Mouse (Mus musculus) kidney, adult 10 weeks (tissue): ENCODE measurements around the gene Six4. TPM values are rescaled to one million over a fixed set of nuclear protein-coding genes. Genes with fewer than 3 reads are reported as not detected.

Experiments
- polyA plus RNA-seq: library from polyadenylated mRNA; stranded (reverse); fragments of 350-450 nt; fragmentation: Illumina TruSeq; extraction: RNeasy Lipid Tissue Mini Kit (QIAGEN cat#74804); gene quantifications from one replicate; pipeline ENCODE4 v1.2.3, GENCODE M21; 2014; ENCODE audit warnings: low read depth, low replicate concordance

Gene Six4
- 4.2 TPM for polyA plus RNA-seq

DNA sequence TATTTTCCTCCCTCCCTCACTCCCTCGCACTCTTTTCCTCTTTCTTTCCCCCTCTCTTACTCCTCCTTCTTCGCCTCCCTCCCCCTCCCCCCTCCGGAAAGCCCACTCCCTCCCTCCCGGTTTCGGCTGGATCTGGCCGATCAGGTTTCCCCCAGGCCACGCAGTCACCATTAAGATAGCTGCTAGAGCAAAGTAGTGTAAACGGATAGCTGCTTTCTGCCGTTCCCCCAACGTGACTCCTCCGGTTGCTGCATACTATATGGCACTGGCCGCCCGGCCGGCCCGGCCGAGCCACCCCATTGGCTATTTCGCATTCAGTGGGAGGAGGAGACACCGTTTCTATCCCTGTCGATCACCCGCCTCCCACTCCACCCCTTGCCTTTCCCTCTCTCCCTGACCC, at the start of gene Six4:
TSS of gene Six4 (minus strand) at position 261 of the 400 bp plus-strand sequence.

DNA sequence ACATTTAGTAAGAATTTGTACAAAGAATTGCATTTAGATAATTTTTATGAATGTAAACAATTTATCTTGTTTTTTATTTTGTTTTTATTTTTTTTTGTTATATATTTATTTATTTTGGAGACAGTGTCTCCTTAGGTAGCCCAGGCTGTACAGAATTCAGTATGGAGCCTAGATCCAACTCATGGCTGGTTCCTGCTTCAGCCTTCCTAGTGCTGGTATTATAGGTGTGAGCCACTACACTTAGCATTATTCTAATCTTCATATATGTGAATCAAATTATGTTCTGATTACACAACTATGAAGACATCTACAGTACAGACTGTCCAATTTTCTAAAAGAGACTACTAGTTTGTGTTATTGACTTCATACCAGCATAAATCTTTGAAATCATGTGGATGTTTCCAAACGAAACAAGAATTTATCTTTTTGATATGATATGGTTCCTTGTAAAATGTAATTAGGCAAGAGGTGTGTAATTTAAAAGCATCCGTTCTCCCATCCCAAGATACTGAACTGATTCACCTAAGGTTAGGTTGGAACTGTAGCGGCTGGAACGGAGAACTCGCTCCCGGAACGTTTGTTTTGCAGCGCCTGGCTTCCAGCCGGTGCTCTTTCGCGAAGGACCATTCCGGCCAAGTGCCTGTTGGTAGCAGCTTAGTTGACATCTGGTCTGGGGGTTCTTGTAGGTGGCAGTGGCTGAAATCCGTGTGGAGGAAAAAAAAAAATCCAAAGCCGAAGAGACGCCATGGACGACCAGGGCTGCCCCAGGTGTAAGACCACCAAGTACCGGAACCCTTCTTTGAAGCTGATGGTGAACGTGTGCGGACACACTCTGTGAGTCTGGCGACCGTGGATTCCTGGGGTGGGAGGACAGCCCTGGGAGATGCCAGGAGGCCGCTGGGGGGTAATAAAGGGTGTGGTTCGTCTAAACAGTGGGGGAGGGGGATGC, 10.1 kb upstream of the Six4 start, which contains the start of gene Mnat1:
TSS of gene Mnat1 (plus strand) at position 625 of the 949 bp plus-strand sequence.

DNA sequence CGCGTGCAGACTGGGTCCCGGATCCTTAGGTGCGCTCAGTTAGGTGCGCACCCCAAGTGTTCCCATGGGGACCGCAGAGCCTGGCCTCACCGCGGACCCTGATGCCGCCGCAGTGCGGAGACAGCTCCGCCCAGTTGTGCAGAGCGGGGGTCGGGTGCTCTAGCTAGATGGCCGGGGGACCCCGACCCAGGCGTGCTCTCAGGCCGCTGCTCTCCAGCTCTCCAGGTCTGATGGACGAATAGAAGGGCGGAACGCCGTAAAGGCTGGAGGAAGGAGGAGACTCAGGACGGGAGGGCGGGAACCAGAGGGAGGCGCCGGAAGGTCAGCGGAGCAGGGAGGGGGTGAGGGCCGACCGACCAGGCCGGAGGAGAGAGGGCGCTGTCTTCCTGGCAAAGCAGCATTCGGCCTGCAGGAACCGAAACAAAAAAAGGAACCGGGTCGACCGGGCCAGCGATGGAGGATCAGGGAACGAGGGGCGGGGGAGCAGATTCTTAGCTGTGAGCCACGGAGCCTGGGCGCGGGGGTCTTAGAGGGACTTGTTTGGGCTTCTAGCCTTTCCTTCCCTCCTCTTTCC, 59.5 kb downstream of the Six4 start, which contains the start of gene Six1:
TSS of gene Six1 (minus strand) at position 220 of the 574 bp plus-strand sequence.

Other genes starting within 250 kb of the Six4 start
- gene Six6, start 173.6 kb downstream of the Six4 start, polyA plus RNA-seq, result not detected
- gene 4930447C04Rik, start 172.7 kb downstream of the Six4 start, polyA plus RNA-seq, result not detected
- 0.16 TPM for gene Six1, start 59.6 kb downstream of the Six4 start, polyA plus RNA-seq
- gene Mnat1, start 10.3 kb upstream of the Six4 start, polyA plus RNA-seq, result 12.0 TPM
- 22.8 TPM for gene Trmt5, start 173.3 kb upstream of the Six4 start, polyA plus RNA-seq
- 17.5 TPM for gene Slc38a6, start 173.3 kb upstream of the Six4 start, polyA plus RNA-seq